Mouse (Mus musculus): Measurements from ENCODE around the gene Wdr46. TPM values are rescaled to one million over a fixed set of nuclear protein-coding genes. Genes with fewer than 3 reads are reported as not detected.
"Not testable (repeated sequence)": the region's sequence is repeated elsewhere in the genome, so short reads cannot be mapped to it uniquely, and the experiment has no call there.

Wdr46 gene
- total RNA-seq, 1 experiment from 2014 or later: 40.4 TPM

DNA sequence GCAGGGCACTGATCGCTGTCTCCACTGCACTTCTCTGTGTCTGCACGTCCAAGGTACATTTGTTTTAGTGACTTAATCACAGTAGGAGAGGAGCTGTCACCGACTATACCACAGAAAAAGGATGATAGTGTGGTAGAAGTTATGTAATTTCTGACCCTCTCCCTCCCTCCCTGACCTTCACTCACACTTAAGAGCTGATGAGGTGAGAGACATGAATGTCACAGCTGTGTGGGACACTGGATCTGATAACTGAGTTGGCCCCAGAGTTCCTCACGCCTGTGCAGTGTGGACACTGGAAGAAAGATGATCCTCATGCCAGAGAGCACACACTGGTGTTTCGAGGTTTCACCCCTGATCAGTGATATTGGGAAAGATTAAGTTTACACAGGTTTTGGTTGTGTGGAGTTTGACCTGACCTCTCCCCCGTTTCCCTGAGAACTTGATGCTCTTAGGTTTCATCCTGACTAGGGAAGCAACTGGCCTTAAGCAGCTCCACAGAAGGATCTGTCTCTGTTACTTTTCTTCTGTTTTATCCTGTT, 39.1 kb downstream of the Wdr46 start:
- no peak for DNase-seq

DNA sequence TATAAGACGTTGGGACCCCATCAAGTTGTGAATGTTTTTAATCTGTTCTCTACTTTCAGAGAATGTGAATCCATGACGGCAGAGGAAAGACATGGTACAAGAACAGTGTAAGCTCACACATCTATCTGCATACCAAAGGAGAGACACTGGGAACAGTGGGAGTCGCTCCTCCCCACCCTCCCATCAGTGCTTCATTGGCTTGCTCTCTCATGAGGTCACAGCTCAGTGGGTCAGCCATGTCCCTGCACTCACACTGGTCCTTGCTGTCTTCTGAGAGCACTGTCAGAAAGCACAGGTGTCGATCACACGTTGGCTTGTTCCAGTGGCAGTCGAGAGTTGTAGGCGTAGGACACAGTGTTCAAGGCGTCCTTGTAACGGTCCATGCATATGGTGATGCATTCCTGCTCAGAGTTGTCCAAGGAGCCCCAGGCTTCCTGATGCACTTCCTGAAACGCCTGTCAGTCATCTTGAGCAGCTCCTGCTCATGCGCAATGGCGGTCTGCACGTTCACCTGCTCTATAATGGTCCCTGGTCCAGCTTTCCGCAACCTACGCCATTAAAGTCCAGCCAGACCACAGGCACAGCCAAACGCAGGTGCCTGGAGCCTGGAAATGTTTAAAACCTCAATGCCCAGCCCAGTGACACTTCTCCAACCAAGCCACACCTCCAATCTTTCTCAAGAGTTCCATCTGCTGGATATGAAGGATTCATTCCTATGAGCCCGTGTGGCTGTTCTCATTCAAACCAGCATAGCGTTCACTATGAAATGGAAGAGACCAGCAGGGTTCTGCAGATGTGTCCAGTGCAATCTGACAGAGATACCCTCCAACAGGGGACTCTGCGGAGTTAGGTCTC, 39.9 kb downstream of the Wdr46 start:
- no peak for DNase-seq

DNA sequence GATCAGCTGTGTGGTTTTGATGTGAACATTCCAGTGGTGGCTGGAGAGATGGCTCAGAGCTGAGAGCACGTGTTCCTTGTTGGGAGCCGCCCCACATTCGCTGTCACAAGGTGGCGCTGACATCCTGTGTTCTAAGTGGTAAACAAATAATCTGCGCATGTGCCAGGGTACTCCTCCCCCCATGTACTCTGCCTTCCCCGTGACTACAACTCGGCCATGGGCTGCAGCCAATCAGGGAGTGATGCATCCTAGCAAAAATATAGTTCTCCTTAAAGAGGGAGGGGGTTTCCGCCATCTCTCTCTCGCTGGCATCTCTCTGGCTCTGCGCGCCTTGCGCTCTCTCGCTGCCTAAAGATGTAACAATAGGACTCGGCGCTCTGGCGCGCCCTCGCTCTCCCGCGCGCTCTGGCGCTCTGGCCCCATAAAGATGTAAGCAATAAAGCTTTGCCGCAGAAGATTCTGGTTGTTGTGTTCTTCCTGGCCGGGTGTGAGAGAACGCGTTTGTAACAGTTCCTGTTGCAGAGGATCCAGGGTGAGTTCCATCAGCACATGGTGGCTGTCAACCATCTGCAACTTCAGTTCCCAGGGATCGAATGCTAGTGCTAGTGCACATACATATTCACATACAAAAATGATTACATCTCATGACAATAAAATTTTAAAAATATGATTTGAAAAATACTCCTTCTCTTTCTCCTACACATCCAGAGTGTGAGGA, 40.9 kb downstream of the Wdr46 start:
- DNase-seq: peak; percentile 78

DNA sequence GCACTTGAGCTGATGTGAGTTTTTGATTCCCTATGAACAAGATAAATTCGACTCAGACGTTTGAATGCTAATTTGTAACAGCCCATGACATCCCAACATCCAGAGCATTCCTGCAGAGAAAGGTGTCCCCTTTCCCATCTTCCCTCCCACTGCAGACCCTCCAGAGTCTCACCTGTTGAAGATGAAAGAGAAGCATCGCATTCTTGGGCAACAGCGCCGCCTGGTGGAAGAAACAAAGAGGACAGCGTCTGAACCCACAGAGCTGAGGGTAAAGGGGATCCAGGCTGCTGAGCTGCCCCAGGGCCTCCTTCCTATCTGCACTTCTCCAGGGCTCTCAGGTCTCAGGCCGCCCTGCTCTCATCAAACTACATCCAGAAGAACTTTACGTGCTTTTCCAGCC, 41.7 kb downstream of the Wdr46 start:
- peak; percentile 69 for DNase-seq

DNA sequence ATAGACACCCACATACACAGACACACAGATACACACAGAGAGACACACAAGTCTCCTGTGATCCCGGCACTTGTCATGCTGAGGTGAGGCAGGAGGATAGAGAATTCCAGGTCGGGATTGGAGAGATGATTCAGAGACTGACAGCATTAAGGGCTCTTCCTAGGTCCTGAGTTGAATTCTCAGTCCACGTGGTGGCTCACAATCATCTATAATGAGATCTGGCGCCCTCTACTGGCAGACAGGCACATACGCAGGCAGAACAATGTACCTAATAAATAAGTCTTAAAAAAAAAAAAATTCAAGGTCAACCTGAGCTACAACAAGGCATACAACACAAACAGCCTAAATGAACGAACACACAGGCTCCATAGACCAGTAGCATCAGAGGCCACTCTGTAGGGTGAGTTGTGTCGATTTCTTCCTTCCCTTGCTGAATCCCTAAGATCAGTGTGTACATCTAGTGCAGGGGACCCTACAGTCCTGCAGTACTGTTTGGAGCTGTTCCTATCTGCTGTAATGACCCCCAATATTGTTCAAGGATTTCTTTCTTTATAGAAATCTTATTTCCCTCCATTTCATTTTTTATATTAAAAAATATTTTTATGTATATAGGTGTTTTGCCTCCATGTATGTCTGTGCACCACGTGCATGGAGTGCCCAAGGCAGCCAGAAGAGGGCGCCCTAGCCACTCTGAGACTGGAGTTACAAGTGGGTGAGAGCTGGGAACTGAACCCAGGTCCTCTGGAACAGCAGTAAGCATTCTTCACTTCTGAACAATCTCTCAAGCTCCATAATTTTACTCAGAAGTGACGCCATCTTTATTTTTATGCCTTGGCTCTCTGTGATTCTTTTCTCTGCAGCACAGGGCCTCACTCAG, 51.6 kb downstream of the Wdr46 start:
- DNase-seq: peak; percentile 50

DNA sequence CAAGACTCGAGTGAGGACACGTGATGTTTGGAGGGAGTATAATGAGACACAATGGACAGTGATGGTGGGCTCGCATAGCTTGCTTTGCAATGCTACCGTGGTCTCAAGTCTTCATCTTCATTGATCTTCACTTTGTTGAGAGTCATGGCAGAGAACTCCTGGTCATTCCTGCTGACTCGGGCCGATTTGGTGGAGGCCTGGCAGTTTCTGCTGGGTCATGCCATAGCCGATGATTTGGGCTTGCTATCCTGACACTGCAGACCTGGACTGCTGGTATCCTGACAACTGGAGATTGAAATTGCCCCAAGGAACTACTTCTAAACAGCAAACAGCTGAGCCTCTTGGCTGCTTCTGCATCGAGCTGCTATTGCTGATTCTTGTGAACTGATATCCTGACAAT, 54.5 kb downstream of the Wdr46 start:
- no peak for DNase-seq

DNA sequence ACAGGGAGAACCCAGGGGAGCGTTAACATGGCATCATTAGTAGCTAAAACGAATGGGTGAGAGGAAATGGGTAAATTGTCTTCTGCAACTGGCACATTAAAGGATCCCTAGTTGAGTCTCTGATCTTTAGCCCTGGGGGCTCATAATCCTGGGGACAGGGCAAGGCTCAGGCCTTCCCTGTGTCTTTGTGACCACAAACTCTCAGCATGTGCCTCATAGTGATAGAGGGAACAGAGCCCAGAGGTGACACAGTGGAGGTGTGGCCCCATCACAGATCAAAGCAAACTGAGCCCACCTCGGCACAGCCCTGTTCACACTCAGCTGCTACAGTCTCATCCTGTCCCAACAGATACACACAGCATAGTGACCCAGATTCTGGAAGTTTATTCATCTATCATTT, 55.2 kb downstream of the Wdr46 start:
- DNase-seq: no peak

DNA sequence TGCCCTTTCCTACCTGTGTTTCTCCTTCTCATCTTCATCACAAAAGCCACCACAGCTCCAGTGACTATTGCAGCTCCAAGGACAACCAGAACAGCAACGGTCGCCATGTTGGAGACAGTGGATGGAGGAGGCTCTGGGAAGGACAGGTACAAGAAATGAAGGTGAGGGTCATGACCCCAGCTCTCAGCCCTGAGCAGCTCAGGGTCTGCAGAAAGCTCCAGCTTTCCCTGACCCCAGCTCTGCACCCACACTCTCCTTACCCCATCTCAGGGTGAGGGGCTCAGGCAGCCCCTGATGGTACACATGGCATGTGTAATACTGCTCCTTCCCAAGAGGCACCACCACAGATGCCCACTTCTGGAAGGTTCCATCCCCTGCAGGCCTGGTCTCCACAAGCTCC, 56.6 kb downstream of the Wdr46 start:
- DNase-seq: not testable (repeated sequence)

DNA sequence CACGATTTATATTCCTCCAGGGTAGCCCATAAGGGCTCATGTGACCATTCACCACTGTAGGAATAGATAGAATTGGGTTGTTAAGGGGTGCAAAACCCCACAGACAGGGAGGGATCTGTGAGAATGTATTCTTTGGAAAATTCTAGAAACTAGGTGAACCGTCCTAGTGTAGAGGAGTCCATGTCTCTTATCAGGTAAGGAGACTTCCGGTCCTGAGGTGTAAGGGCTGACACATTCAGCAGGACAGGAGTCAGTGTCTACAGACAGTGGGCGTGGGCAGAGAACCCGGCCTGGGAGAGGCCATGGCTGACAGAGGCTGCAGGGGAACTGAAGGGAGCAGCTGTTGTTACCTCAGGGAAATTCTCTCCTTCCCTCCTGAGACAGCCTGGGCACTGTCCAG, 58.2 kb downstream of the Wdr46 start:
- not testable (repeated sequence) for DNase-seq

Other genes with a start within 250 kb of the Wdr46 start
- gene March2, start 222.0 kb upstream of the Wdr46 start, total RNA-seq (2021): 113 and 117 TPM in 2 replicates
- 236 and 280 TPM in 2 replicates for gene Rab11b, start 180.1 kb upstream of the Wdr46 start, total RNA-seq (2021)
- gene Angptl4, start 158.8 kb upstream of the Wdr46 start, total RNA-seq (2021): 50.0 and 57.7 TPM in 2 replicates
- gene Kank3, start 130.1 kb upstream of the Wdr46 start, total RNA-seq (2021): 82.9 and 109 TPM in 2 replicates
- 1,302 and 1,448 TPM in 2 replicates for gene Rps28, start 116.1 kb upstream of the Wdr46 start, total RNA-seq (2021)
- gene Ndufa7, start 116.1 kb upstream of the Wdr46 start, total RNA-seq (2021): 475 and 496 TPM in 2 replicates
- gene Cd320, start 97.6 kb upstream of the Wdr46 start, total RNA-seq (2021): 27.0 and 40.5 TPM in 2 replicates
- not detected in 2 replicates for gene Gm7029, start 66.8 kb upstream of the Wdr46 start, total RNA-seq (2021)
- gene Kifc1, start 50.0 kb upstream of the Wdr46 start, total RNA-seq (2021): 7.0 and 11.3 TPM in 2 replicates
- gene Platr17, start 35.5 kb upstream of the Wdr46 start, total RNA-seq (2021): not detected in 2 replicates
- gene Daxx, start 31.2 kb upstream of the Wdr46 start, total RNA-seq (2021): 35.2 and 36.4 TPM in 2 replicates
- 101 and 166 TPM in 2 replicates for gene Tapbp, start 24.8 kb upstream of the Wdr46 start, total RNA-seq (2021)
- gene Zbtb22, start 24.8 kb upstream of the Wdr46 start, total RNA-seq (2021): 27.4 and 38.8 TPM in 2 replicates
- gene Rgl2, start 11.1 kb upstream of the Wdr46 start, total RNA-seq (2021): 68.9 and 72.7 TPM in 2 replicates
- gene Pfdn6, start 317 bp upstream of the Wdr46 start, total RNA-seq (2021): 101 and 102 TPM in 2 replicates
- 8.5 and 8.9 TPM in 2 replicates for gene B3galt4, start 10.8 kb downstream of the Wdr46 start, total RNA-seq (2021)
- gene Vps52, start 15.2 kb downstream of the Wdr46 start, total RNA-seq (2021): 57.4 and 70.0 TPM in 2 replicates
- 630 and 736 TPM in 2 replicates for gene Rps18, start 15.3 kb downstream of the Wdr46 start, total RNA-seq (2021)
- 321 and 327 TPM in 2 replicates for gene H2-K1, start 59.7 kb downstream of the Wdr46 start, total RNA-seq (2021)
- gene Ring1, start 84.0 kb downstream of the Wdr46 start, total RNA-seq (2021): 50.8 and 66.2 TPM in 2 replicates
- 239 TPM in 2 replicates for gene H2-Ke6, start 87.4 kb downstream of the Wdr46 start, total RNA-seq (2021)
- gene Slc39a7, start 91.0 kb downstream of the Wdr46 start, total RNA-seq (2021): 149 and 162 TPM in 2 replicates
- gene Rxrb, start 91.2 kb downstream of the Wdr46 start, total RNA-seq (2021): 66.8 and 71.0 TPM in 2 replicates
- 0.91 and 3.0 TPM in 2 replicates for gene Col11a2, start 98.8 kb downstream of the Wdr46 start, total RNA-seq (2021)
- gene H2-Oa, start 151.7 kb downstream of the Wdr46 start, total RNA-seq (2021): 0.27 TPM in 1 of 2 replicates, not detected in the other
- 9.0 and 11.5 TPM in 2 replicates for gene H2-DMa, start 178.9 kb downstream of the Wdr46 start, total RNA-seq (2021)
- 209 and 233 TPM in 2 replicates for gene Brd2, start 182.0 kb downstream of the Wdr46 start, total RNA-seq (2021)
- gene H2-DMb2, start 202.6 kb downstream of the Wdr46 start, total RNA-seq (2021): 1.7 TPM in 1 of 2 replicates, not detected in the other
- gene H2-DMb1, start 212.4 kb downstream of the Wdr46 start, total RNA-seq (2021): 2.4 and 3.0 TPM in 2 replicates
- gene Tap1, start 246.9 kb downstream of the Wdr46 start, total RNA-seq (2021): 14.4 and 20.9 TPM in 2 replicates
- gene Psmb9, start 247.1 kb downstream of the Wdr46 start, total RNA-seq (2021): 7.0 and 14.5 TPM in 2 replicates